Mouse (Mus musculus) c-Kit-positive CD71-positive TER-119-positive erythroid progenitor cells, embryonic 14.5 days (primary cell): Measurements from ENCODE around the gene Tacr2.

Experiments used
- DNase-seq: peaks from one replicate; pipeline ENCODE4 v3.0.0-alpha.2; 2013; ENCODE audit warnings: low spot score

Gene Tacr2

GRCm38 (mm10) chr10:62239270-62239669, 13.0 kb upstream of the Tacr2 start:
- no peak for DNase-seq

- DNase-seq: no peak
Observed at GRCm38 (mm10) chr10:62242358-62242757, 9.9 kb upstream of the Tacr2 start.

GRCm38 (mm10) chr10:62242896-62243295, 9.3 kb upstream of the Tacr2 start:
- DNase-seq: peak; percentile 63

GRCm38 (mm10) chr10:62244067-62244466, 8.2 kb upstream of the Tacr2 start:
- DNase-seq: no peak

GRCm38 (mm10) chr10:62247156-62247555, 5.1 kb upstream of the Tacr2 start:
- DNase-seq: no peak

GRCm38 (mm10) chr10:62247815-62248214, 4.4 kb upstream of the Tacr2 start:
- no peak for DNase-seq

- DNase-seq: no peak
Observed at GRCm38 (mm10) chr10:62252496-62253235, 428 bp downstream of the Tacr2 start.

GRCm38 (mm10) chr10:62258298-62258697, 6.1 kb downstream of the Tacr2 start:
- DNase-seq: no peak

GRCm38 (mm10) chr10:62261115-62261886, 9.1 kb downstream of the Tacr2 start:
- DNase-seq: peak; percentile 82

- DNase-seq: no peak
Observed at GRCm38 (mm10) chr10:62264299-62264698, 12.1 kb downstream of the Tacr2 start.

GRCm38 (mm10) chr10:62269278-62269677, 17.0 kb downstream of the Tacr2 start:
- no peak for DNase-seq

- DNase-seq: peak; percentile 81
Observed at GRCm38 (mm10) chr10:62275235-62275634, 23.0 kb downstream of the Tacr2 start.

- DNase-seq: no peak
Observed at GRCm38 (mm10) chr10:62277499-62278293, 25.5 kb downstream of the Tacr2 start.

GRCm38 (mm10) chr10:62279066-62279465, 26.8 kb downstream of the Tacr2 start:
- DNase-seq: no peak

GRCm38 (mm10) chr10:62279671-62280070, 27.4 kb downstream of the Tacr2 start:
- DNase-seq: no peak

- no peak for DNase-seq
Observed at GRCm38 (mm10) chr10:62282782-62283181, 30.5 kb downstream of the Tacr2 start.

GRCm38 (mm10) chr10:62283206-62283792, 31.1 kb downstream of the Tacr2 start:
- no peak for DNase-seq

- no peak for DNase-seq
Observed at GRCm38 (mm10) chr10:62287460-62288124, 35.4 kb downstream of the Tacr2 start.

- no peak for DNase-seq
Observed at GRCm38 (mm10) chr10:62294112-62294511, 41.9 kb downstream of the Tacr2 start.

- DNase-seq: no peak
Observed at GRCm38 (mm10) chr10:62296086-62296872, 44.0 kb downstream of the Tacr2 start.
